22 mouse cellular contexts compared by ENCODE assay signal in genomic region chr9:104474831-104475230, GRCm38 (mm10).
DNase-seq lines count a peak whose midpoint lies in the region; ATAC-seq lines count a peak whose summit lies in the region.
"Had no signal": no experiment of that assay in that cellular context is flagged by ENCODE, and none has a peak within 500 bp of the region (broad histone marks: within the 10 kb centered on the region; RNA-seq: fewer than 3 reads in every experiment).

No protein-coding gene starts in this region.

- DNase-seq in kidney, adult 18-20 months: peak; percentile 6
- DNase-seq in kidney, adult 9 months: peak; percentile 81
- peak; percentile 19 for DNase-seq in kidney, postnatal 14 days
- no peak for DNase-seq in frontal cortex, postnatal 10 days (ENCODE audit: low spot score in 2 of 2)
- DNase-seq: adrenal gland, postnatal 10 days; adrenal gland, postnatal 36 days; cerebellum, adult 18-20 months; cerebellum, adult 9-10 months; cerebellum, postnatal 14 days; gastrocnemius, adult 2 months; gastrocnemius, postnatal 14 days; heart, adult 18-20 months had no signal

- ATAC-seq in kidney, embryonic 16.5 days (ENCODE audit: low FRiP score, low TSS enrichment): no peak
- no peak for ATAC-seq in kidney, embryonic 15.5 days (replicated peaks; ENCODE audit: low FRiP score)
- ATAC-seq: CD4-positive, CD25-positive, alpha-beta regulatory T cell, adult 4 months; forebrain, embryonic 13.5 days; forebrain, embryonic 16.5 days had no signal

- H3K4me2 ChIP-seq in kidney, embryonic 16.5 days (replicated peaks; ENCODE audit: low read depth, low read length): no peak overlapping the region
- no peak overlapping the region for H3K4me2 ChIP-seq in kidney, embryonic 15.5 days
- H3K4me2 ChIP-seq: forebrain, embryonic 13.5 days; heart, embryonic 13.5 days; hindbrain, embryonic 12.5 days; hindbrain, embryonic 15.5 days had no signal

- no peaks in the 10 kb centered on the region for H3K4me1 ChIP-seq in kidney, embryonic 16.5 days (ENCODE audit: insufficient read depth, low read length)
- H3K4me1 ChIP-seq in kidney, embryonic 15.5 days: no peaks in the 10 kb centered on the region
- H3K4me1 ChIP-seq: forebrain, embryonic 10.5 days; forebrain, embryonic 13.5 days; heart, embryonic 10.5 days; heart, embryonic 13.5 days; hindbrain, embryonic 12.5 days; hindbrain, embryonic 15.5 days had no signal

- no peak overlapping the region for H3K27ac ChIP-seq in kidney, embryonic 16.5 days (ENCODE audit: low read length)
- H3K27ac ChIP-seq in kidney, embryonic 15.5 days: no peak overlapping the region
- H3K27ac ChIP-seq: forebrain, embryonic 10.5 days; forebrain, embryonic 13.5 days; gastrocnemius, adult 2 months; heart, embryonic 10.5 days; heart, embryonic 13.5 days; hindbrain, embryonic 12.5 days; hindbrain, embryonic 15.5 days had no signal

- no peaks in the 10 kb centered on the region for H3K9me3 ChIP-seq in kidney, embryonic 16.5 days (ENCODE audit: low read length)
- no peaks in the 10 kb centered on the region for H3K9me3 ChIP-seq in kidney, embryonic 15.5 days (replicated peaks)
- H3K9me3 ChIP-seq: forebrain, embryonic 10.5 days; forebrain, embryonic 13.5 days; heart, embryonic 10.5 days; heart, embryonic 13.5 days; hindbrain, embryonic 12.5 days; hindbrain, embryonic 15.5 days had no signal

- H3K36me3 ChIP-seq in kidney, embryonic 16.5 days (ENCODE audit: insufficient read depth, low read length): no peaks in the 10 kb centered on the region
- no peaks in the 10 kb centered on the region for H3K36me3 ChIP-seq in kidney, embryonic 15.5 days
- H3K36me3 ChIP-seq: forebrain, embryonic 10.5 days; heart, embryonic 10.5 days; heart, embryonic 13.5 days; hindbrain, embryonic 12.5 days; hindbrain, embryonic 15.5 days had no signal

- WGBS in kidney, embryonic 16.5 days: 61% methylated on average over 4 of the region's 4 CpGs
- 68% methylated on average over 4 of the region's 4 CpGs for WGBS in kidney, embryonic 15.5 days

- H3K4me3 ChIP-seq in kidney, embryonic 16.5 days (ENCODE audit: low read length): no peak overlapping the region
- no peak overlapping the region for H3K4me3 ChIP-seq in kidney, embryonic 15.5 days (replicated peaks)
- H3K4me3 ChIP-seq: forebrain, embryonic 10.5 days; forebrain, embryonic 13.5 days; gastrocnemius, adult 2 months; heart, embryonic 10.5 days; heart, embryonic 13.5 days; hindbrain, embryonic 12.5 days; hindbrain, embryonic 15.5 days had no signal

- H3K9ac ChIP-seq in kidney, embryonic 16.5 days (replicated peaks; ENCODE audit: low read length): no peak overlapping the region
- H3K9ac ChIP-seq in kidney, embryonic 15.5 days: no peak overlapping the region
- H3K9ac ChIP-seq: forebrain, embryonic 13.5 days; heart, embryonic 13.5 days; hindbrain, embryonic 12.5 days; hindbrain, embryonic 15.5 days had no signal

- H3K27me3 ChIP-seq in kidney, embryonic 16.5 days (ENCODE audit: insufficient read depth, low read length): no peaks in the 10 kb centered on the region
- H3K27me3 ChIP-seq in kidney, embryonic 15.5 days: no peaks in the 10 kb centered on the region
- H3K27me3 ChIP-seq: forebrain, embryonic 13.5 days; heart, embryonic 13.5 days; hindbrain, embryonic 12.5 days; hindbrain, embryonic 15.5 days had no signal

Comparison
In these comparisons a context has a peak if more than half of its experiments do, and no peak if none do; other contexts are left out.
1. DNase-seq: peak in kidney, adult 18-20 months (single experiment), kidney, adult 9 months (single experiment) and kidney, postnatal 14 days (single experiment); none in frontal cortex, postnatal 10 days (0 of 2).